Mouse (Mus musculus): Measurements from ENCODE around the gene Snd1. TPM values are rescaled to one million over a fixed set of nuclear protein-coding genes. Genes with fewer than 3 reads are reported as not detected.

Snd1 gene
- polyA plus RNA-seq, 1 experiment from 2014 or later, result 120 TPM

DNA sequence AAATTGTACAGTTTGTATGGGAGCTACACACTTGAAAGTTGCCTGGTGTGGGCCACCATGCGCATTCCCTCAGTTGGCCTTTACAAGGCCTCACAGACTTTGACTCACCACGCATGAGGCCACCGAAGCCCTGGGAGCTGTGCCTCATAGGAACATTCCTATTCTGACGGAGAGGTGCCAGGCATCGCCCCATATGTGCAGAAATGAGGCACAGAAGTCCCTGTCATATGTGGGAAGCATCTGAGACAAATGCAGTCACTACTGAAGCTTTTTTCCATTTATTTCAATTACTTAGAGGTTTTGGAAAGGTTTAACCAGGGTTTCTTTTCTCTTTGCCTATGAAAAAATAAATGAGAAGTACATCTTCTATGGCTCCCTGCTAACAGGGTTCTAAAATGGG lies 278.3 kb downstream of the Snd1 start:
- no peak overlapping the region for H3K27ac ChIP-seq
- H3K9ac ChIP-seq, result no peak overlapping the region
- ATAC-seq (ENCODE audit: insufficient number of reproducible peaks, low FRiP score, low TSS enrichment, low read depth), result no peak
- peaks cover 7% of the 10 kb centered on the region; the same call in 1 of the 2 replicates for H3K4me1 ChIP-seq
- WGBS, result 85% methylated on average over 5 of the region's 5 CpGs
- H3K9me3 ChIP-seq, result no peaks in the 10 kb centered on the region
- H3K4me3 ChIP-seq, result no peak overlapping the region
- 0 out of 2 replicates have a peak, but pooled peaks cover 6% of the 10 kb centered on the region for H3K36me3 ChIP-seq
- no peaks in the 10 kb centered on the region for H3K27me3 ChIP-seq
- H3K4me2 ChIP-seq, result no peak overlapping the region

- Histone ChIP-seq H3K4me2 (no peak overlapping the region), H3K27me3 (no peaks in the 10 kb centered on the region), H3K9me3 (no peaks in the 10 kb centered on the region), H3K36me3 (0 out of 2 replicates have a peak, but pooled peaks cover 6% of the 10 kb centered on the region), H3K4me1 (peaks cover 10% of the 10 kb centered on the region; the same call in 1 of the 2 replicates), H3K9ac (no peak overlapping the region), H3K4me3 (no peak overlapping the region), H3K27ac (no peak overlapping the region)
- no peak for ATAC-seq (ENCODE audit: insufficient number of reproducible peaks, low FRiP score, low TSS enrichment, low read depth)
- 70% methylated on average over 5 of the region's 5 CpGs for WGBS
These were observed 278.7 kb downstream of the Snd1 start for GRCm38 (mm10) chr6:28753681-28754080.

- no peak overlapping the region for H3K27ac ChIP-seq
- ATAC-seq (ENCODE audit: insufficient number of reproducible peaks, low FRiP score, low TSS enrichment, low read depth), result no peak
These were observed 279.4 kb downstream of the Snd1 start for GRCm38 (mm10) chr6:28754127-28754898.

GRCm38 (mm10) chr6:28756306-28757018 lies 281.5 kb downstream of the Snd1 start:
- Histone ChIP-seq H3K36me3 (no peaks in the 10 kb centered on the region), H3K4me1 (peaks cover 7% of the 10 kb centered on the region; the same call in 1 of the 2 replicates), H3K9me3 (no peaks in the 10 kb centered on the region), H3K27ac (no peak overlapping the region), H3K9ac (no peak overlapping the region), H3K4me3 (no peak overlapping the region), H3K27me3 (no peaks in the 10 kb centered on the region), H3K4me2 (no peak overlapping the region)
- WGBS, result 61% methylated on average over 10 of the region's 10 CpGs
- no peak for ATAC-seq (ENCODE audit: insufficient number of reproducible peaks, low FRiP score, low TSS enrichment, low read depth)

More at GRCm38 (mm10) chr6:28754127-28754898, 279.4 kb downstream of the Snd1 start:
- no peak overlapping the region for H3K9ac ChIP-seq
- no peak overlapping the region for H3K4me3 ChIP-seq
- no peaks in the 10 kb centered on the region for H3K9me3 ChIP-seq
- no peak overlapping the region for H3K4me2 ChIP-seq
- H3K4me1 ChIP-seq, result peaks cover 10% of the 10 kb centered on the region; the same call in 1 of the 2 replicates
- 86% methylated on average over 6 of the region's 6 CpGs for WGBS
- H3K36me3 ChIP-seq, result 0 out of 2 replicates have a peak, but pooled peaks cover 5% of the 10 kb centered on the region
- no peaks in the 10 kb centered on the region for H3K27me3 ChIP-seq

DNA sequence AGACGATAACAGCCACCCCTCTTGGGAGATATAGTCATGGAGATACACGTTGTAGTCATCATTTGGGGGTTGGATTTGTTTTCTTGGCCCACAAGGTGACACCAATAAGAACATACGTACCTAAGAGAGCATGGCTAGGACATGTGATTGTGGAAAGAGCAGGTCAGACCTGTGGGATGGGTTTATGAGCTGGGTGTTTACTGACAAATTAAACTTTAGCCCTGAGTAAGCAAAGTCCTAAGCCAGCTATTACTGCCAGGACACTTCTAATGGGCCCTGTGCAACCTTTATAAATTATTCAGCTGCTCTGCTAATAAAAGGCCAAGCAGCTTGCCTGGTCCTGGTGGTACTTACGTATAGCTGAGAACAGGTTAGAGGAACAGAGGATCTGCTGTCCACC lies 283.4 kb downstream of the Snd1 start:
- Histone ChIP-seq H3K36me3 (no peaks in the 10 kb centered on the region), H3K4me2 (no peak overlapping the region), H3K4me1 (peaks cover 7% of the 10 kb centered on the region; the same call in 1 of the 2 replicates), H3K9ac (no peak overlapping the region), H3K27ac (no peak overlapping the region), H3K9me3 (no peaks in the 10 kb centered on the region), H3K27me3 (no peaks in the 10 kb centered on the region), H3K4me3 (no peak overlapping the region)
- 71% methylated on average over 4 of the region's 4 CpGs for WGBS
- ATAC-seq (ENCODE audit: insufficient number of reproducible peaks, low FRiP score, low TSS enrichment, low read depth), result no peak

DNA sequence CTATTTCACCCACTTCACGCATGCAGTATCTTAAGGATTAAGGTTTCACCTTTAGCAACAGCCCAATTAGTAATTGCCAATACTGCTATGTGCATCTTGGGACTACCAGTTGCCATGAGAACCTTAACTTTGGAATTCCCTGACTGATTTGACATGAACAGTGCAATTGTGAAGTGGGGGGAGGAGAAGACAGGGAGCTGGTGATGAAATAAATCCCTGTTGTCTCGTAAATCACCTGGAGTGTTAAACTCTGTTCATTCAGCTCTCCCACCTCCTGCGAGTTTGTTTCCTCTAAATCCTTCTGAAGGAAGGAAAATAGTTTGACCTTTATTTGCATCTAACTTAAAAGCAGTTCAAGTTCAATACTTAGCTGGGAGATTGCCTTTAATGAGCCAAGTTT lies 286.8 kb downstream of the Snd1 start:
- no peaks in the 10 kb centered on the region for H3K27me3 ChIP-seq
- no peaks in the 10 kb centered on the region for H3K9me3 ChIP-seq
- 0 out of 2 replicates have a peak, but pooled peaks cover 4% of the 10 kb centered on the region for H3K4me1 ChIP-seq
- H3K4me2 ChIP-seq, result no peak overlapping the region
- H3K4me3 ChIP-seq, result no peak overlapping the region
- 36% methylated on average over 3 of the region's 3 CpGs for WGBS
- H3K36me3 ChIP-seq, result no peaks in the 10 kb centered on the region
- no peak overlapping the region for H3K9ac ChIP-seq
- no peak for ATAC-seq (ENCODE audit: insufficient number of reproducible peaks, low FRiP score, low TSS enrichment, low read depth)
- H3K27ac ChIP-seq, result no peak overlapping the region

DNA sequence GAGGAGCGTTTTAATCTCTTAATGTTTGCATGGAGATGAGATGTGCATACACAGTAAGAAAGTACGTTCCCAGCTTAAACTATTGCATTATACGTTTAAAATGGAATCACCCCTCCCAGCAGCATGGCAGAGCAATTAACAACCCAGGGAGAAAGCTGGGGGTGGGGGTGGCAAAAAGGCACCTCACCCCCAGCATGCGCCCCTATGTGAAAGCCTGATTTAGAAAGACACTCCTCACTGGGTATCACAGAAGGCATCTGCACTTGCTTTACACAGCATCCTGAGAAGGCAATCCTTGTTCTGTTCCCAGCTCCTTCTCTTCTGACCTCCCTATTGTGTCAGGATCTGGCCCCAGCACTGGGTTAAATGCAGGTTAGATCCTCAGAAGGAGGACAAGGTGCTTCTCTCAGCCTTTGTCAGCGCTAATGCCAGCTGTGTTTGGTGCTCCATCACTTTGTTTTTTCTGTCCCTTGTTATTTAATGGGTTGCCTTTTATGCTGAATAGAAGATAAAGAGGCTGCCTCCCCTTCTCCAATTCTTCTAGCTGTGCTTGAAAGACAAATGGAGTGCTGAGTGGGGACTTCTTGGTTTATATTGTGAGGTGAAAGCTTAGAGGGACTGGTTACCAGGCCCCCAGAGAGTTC lies 287.3 kb downstream of the Snd1 start:
- ATAC-seq (ENCODE audit: insufficient number of reproducible peaks, low FRiP score, low TSS enrichment, low read depth), result no peak
- Histone ChIP-seq H3K27me3 (no peaks in the 10 kb centered on the region), H3K9ac (no peak overlapping the region), H3K4me1 (0 out of 2 replicates have a peak, but pooled peaks cover 4% of the 10 kb centered on the region), H3K4me3 (no peak overlapping the region), H3K27ac (no peak overlapping the region), H3K9me3 (no peaks in the 10 kb centered on the region), H3K36me3 (no peaks in the 10 kb centered on the region), H3K4me2 (no peak overlapping the region)
- WGBS, result 37% methylated on average over 5 of the region's 5 CpGs

- ATAC-seq (ENCODE audit: insufficient number of reproducible peaks, low FRiP score, low TSS enrichment, low read depth), result no peak
- H3K36me3 ChIP-seq, result 0 out of 2 replicates have a peak, but pooled peaks cover 4% of the 10 kb centered on the region
- H3K4me2 ChIP-seq, result no peak overlapping the region
- no peaks in the 10 kb centered on the region for H3K27me3 ChIP-seq
- WGBS, result 78% methylated on average over 3 of the region's 3 CpGs
- no peak overlapping the region for H3K27ac ChIP-seq
- no peak overlapping the region for H3K9ac ChIP-seq
- H3K9me3 ChIP-seq, result no peaks in the 10 kb centered on the region
- no peak overlapping the region for H3K4me3 ChIP-seq
- H3K4me1 ChIP-seq, result no peaks in the 10 kb centered on the region
These were observed 291.7 kb downstream of the Snd1 start for GRCm38 (mm10) chr6:28766622-28767021.

GRCm38 (mm10) chr6:28767891-28768481 lies 293.0 kb downstream of the Snd1 start:
- WGBS, result 89% methylated on average over 6 of the region's 6 CpGs
- no peak overlapping the region for H3K4me2 ChIP-seq
- H3K9me3 ChIP-seq, result no peaks in the 10 kb centered on the region
- H3K9ac ChIP-seq, result no peak overlapping the region
- no peaks in the 10 kb centered on the region for H3K4me1 ChIP-seq
- no peak overlapping the region for H3K27ac ChIP-seq
- no peaks in the 10 kb centered on the region for H3K27me3 ChIP-seq
- no peak for ATAC-seq (ENCODE audit: insufficient number of reproducible peaks, low FRiP score, low TSS enrichment, low read depth)
- H3K36me3 ChIP-seq, result 0 out of 2 replicates have a peak, but pooled peaks cover 4% of the 10 kb centered on the region
- H3K4me3 ChIP-seq, result no peak overlapping the region

DNA sequence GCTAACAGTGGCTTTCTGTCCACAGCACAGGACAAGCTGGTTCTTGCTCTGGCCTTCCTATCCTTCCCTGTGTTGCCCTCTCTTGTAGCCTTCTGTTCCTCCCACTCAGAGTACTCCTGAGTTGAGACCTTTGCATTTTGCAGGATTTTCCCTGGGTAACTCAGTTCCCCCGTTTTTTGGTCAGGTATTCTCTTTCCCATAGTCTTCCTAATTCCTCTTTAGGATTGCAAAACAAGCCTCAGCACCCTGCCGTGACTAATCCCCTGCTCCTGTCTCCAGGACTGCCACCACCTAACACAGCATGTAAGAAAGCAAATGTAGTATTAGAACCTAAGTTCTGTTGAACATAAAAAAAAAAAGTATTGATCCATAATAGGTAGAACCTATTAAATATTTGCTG lies 296.4 kb downstream of the Snd1 start:
- H3K27me3 ChIP-seq, result no peaks in the 10 kb centered on the region
- 0 out of 2 replicates have a peak, but pooled peaks cover 11% of the 10 kb centered on the region for H3K36me3 ChIP-seq
- H3K9me3 ChIP-seq, result no peaks in the 10 kb centered on the region
- 48% methylated on average over 2 of the region's 2 CpGs for WGBS
- no peaks in the 10 kb centered on the region for H3K4me1 ChIP-seq
- ATAC-seq (ENCODE audit: insufficient number of reproducible peaks, low FRiP score, low TSS enrichment, low read depth), result no peak
- H3K4me2 ChIP-seq, result no peak overlapping the region
- H3K27ac ChIP-seq, result no peak overlapping the region
- H3K9ac ChIP-seq, result no peak overlapping the region
- H3K4me3 ChIP-seq, result no peak overlapping the region

DNA sequence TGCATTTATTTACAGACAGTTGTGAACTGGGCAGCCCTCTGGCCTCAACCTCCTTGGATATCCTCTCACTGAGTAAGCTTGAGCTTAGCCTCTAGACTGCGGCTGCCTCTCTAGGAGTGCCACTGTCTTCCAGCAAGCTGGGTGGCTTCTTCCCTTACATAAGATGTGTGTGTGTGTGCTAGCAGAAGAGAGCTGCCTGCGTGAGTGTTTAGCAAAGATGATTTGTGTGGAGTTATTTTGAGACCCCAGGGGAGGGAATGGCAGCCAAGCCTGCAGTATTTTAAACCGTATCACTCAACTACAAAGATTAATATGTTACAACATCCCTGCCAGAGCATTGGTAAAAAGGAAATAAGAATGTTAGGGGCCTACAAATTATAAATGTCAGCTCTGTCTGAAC lies 306.8 kb downstream of the Snd1 start:
- WGBS, result 51% methylated on average over 3 of the region's 3 CpGs
- no peak overlapping the region for H3K4me2 ChIP-seq
- ATAC-seq (ENCODE audit: insufficient number of reproducible peaks, low FRiP score, low TSS enrichment, low read depth), result no peak
- H3K4me1 ChIP-seq, result no peaks in the 10 kb centered on the region
- no peaks in the 10 kb centered on the region for H3K27me3 ChIP-seq
- no peak overlapping the region for H3K4me3 ChIP-seq
- no peaks in the 10 kb centered on the region for H3K9me3 ChIP-seq
- no peak overlapping the region for H3K27ac ChIP-seq
- no peak overlapping the region for H3K9ac ChIP-seq
- H3K36me3 ChIP-seq, result no peaks in the 10 kb centered on the region

All from limb, embryonic 15.5 days (tissue).